Mouse (Mus musculus) liver, adult 2 months (tissue): ENCODE measurements at regions not wholly inside any gene's neighbourhood (a gene's known extent, or its start where the extent isn't known, plus 50 kb on each side); places are given as distances from the start of the nearest gene placed in this dataset.

Experiments
- DNase-seq: peaks from one replicate; pipeline ENCODE4 v3.0.0-alpha.2; 2011; ENCODE audit warnings: low read depth, low spot score; ENCODE audit errors: extremely low read depth
- H3K27ac ChIP-seq: fragments of 200-500 bp; replicated peaks from 2 replicates; pipeline ENCODE4 v1.5.1; 2012; ENCODE audit warnings: low read depth, mild to moderate bottlenecking, control low read depth, inconsistent platforms, low read length; ENCODE audit not compliant: insufficient read depth
- H3K27me3 ChIP-seq: fragments of 200-500 bp; 2 replicates; pipeline ENCODE4 v1.6.1; 2012; ENCODE audit warnings: mild to moderate bottlenecking, moderate library complexity, low read length, inconsistent platforms; ENCODE audit not compliant: control insufficient read depth, insufficient read depth
- H3K36me3 ChIP-seq: fragments of 200-500 bp; 2 replicates; pipeline ENCODE4 v1.6.1; 2012; ENCODE audit warnings: low read length, inconsistent platforms; ENCODE audit not compliant: control insufficient read depth, insufficient read depth
- H3K4me1 ChIP-seq: fragments of 200-500 bp; 2 replicates; pipeline ENCODE4 v1.6.1; 2011; ENCODE audit warnings: low read length; ENCODE audit not compliant: control insufficient read depth, insufficient read depth
- H3K4me3 ChIP-seq: fragments of 200-500 bp; 2 replicates; pipeline ENCODE4 v1.5.1; 2011; ENCODE audit warnings: low read depth, mild to moderate bottlenecking, control low read depth, low read length, moderate library complexity; ENCODE audit not compliant: insufficient read depth
- H3K79me2 ChIP-seq: fragments of 200-500 bp; 2 replicates; pipeline ENCODE4 v1.6.1; 2012; ENCODE audit warnings: inconsistent platforms, mild to moderate bottlenecking, low read length, moderate library complexity; ENCODE audit not compliant: control insufficient read depth, insufficient read depth
- H3K9ac ChIP-seq: fragments of 200-500 bp; 2 replicates; pipeline ENCODE4 v1.6.1; 2012; ENCODE audit warnings: low read depth, mild to moderate bottlenecking, control low read depth, inconsistent platforms, low read length
- CTCF ChIP-seq: fragments of 200-500 bp; IDR thresholded peaks from 2 replicates; pipeline ENCODE4 v1.5.1; 2011; ENCODE audit warnings: low read depth, low read length, control low read depth
- POLR2A ChIP-seq: fragments of 200-500 bp; IDR thresholded peaks from 2 replicates; pipeline ENCODE4 v1.6.1; 2011; ENCODE audit warnings: low read length, control low read depth; ENCODE audit not compliant: insufficient read depth; ENCODE audit errors: extremely low read depth
- WGBS: fragments of 180-500 bp; shearing (Covaris S2); methylation state at CpG from one replicate; pipeline ENCODE4 v1.1.7; 2018; 5-methylcytosine and 5-hydroxymethylcytosine counted together

DNA sequence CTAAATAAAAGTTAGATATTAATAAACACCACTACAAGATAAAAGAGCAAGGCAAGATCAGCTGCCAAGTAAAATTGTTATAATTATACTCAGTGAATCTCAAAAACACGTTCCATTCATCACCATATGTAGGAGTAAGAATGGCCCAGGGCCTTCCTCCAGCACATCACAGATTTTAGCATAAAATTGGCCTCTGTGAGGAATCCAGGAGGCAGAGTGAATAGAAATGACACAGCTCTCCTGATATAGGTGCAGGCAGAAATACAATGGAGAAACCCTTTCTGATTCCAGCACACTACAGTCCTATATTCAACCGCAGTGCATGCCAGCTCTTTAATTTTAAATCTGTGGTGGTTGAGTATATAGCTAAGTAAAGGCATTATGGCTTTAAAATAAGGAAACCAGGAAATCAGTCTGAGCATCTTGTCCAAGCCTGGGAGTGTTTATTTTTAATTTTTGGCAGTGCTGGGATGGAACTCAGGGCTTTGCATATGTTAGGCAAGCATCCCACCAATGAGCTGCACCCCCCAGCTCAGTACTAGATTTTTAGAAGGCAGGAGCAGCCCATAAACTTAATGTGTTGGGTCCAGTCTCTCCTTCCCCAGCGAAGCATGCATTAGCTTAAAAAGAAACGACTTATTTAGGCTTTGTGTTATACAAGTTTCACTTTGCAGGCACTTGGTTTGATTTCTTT lies 158.3 kb upstream of the Ptprz1 start:
- Histone ChIP-seq H3K4me3 (no peak overlapping the region), H3K9ac (no peak overlapping the region), H3K27me3 (no peaks in the 10 kb centered on the region), H3K79me2 (no peaks in the 10 kb centered on the region), H3K36me3 (no peaks in the 10 kb centered on the region), H3K4me1 (no peaks in the 10 kb centered on the region), H3K27ac (no peak overlapping the region)
- WGBS = 75% methylated on average over 4 of the region's 4 CpGs
- TF ChIP-seq POLR2A = no peak
- no peak for TF ChIP-seq CTCF
- no peak for DNase-seq

DNA sequence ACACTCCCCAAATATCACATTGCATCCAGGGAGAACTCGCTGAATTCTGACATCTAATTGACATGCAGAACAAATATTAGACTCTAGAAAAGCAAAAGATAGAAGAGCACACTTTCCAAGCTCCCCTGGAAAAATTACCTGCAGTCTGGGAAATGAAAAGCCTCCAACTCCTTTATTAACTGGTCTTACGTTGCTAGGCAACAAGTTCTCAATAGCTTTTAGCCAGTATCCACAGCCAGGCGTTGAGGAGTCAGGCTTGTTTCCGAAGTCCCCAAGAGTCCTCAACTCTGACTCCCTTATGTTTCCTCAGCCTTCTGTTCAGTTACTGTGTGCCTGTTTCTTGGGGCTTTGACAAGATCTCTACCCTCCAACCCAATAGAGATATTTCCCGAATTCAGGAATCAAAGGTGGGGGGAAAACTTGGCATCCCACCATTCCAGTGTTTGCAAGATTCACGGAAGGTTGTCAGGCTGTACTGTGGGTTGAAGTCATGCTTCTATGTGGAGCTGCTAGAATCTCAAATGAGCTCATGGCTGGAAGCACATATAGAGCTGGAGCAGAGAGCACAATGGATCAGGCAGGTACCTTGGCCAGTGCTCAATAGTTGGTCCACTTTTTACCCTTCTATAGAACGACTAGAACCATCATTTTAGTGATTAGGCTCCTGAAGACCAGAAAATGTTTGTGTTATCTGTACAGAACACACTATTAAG lies 159.0 kb upstream of the Ptprz1 start:
- Histone ChIP-seq H3K27ac (no peak overlapping the region), H3K36me3 (no peaks in the 10 kb centered on the region), H3K4me3 (no peak overlapping the region), H3K4me1 (no peaks in the 10 kb centered on the region), H3K27me3 (no peaks in the 10 kb centered on the region), H3K79me2 (no peaks in the 10 kb centered on the region), H3K9ac (no peak overlapping the region)
- TF ChIP-seq CTCF (no peak), POLR2A (no peak)
- 72% methylated on average over 7 of the region's 7 CpGs for WGBS
- DNase-seq = no peak

- Histone ChIP-seq H3K27ac (no peak overlapping the region), H3K79me2 (no peaks in the 10 kb centered on the region), H3K9ac (no peak overlapping the region), H3K4me3 (no peak overlapping the region), H3K4me1 (no peaks in the 10 kb centered on the region), H3K27me3 (no peaks in the 10 kb centered on the region), H3K36me3 (no peaks in the 10 kb centered on the region)
- no peak for DNase-seq
- TF ChIP-seq CTCF (no peak), POLR2A (no peak)
These were observed 177.1 kb upstream of the Ptprz1 start for GRCm38 (mm10) chr6:22698187-22698586.

GRCm38 (mm10) chr6:22688678-22689126 lies 186.6 kb upstream of the Ptprz1 start:
- H3K9ac ChIP-seq = no peak overlapping the region
- H3K36me3 ChIP-seq = no peaks in the 10 kb centered on the region
- WGBS = 76% methylated on average over 7 of the region's 7 CpGs
- no peaks in the 10 kb centered on the region for H3K79me2 ChIP-seq
- no peak for DNase-seq
- H3K4me3 ChIP-seq = no peak overlapping the region
- no peaks in the 10 kb centered on the region for H3K27me3 ChIP-seq
- TF ChIP-seq CTCF = no peak
- TF ChIP-seq POLR2A = no peak
- no peaks in the 10 kb centered on the region for H3K4me1 ChIP-seq
- H3K27ac ChIP-seq = no peak overlapping the region

- no peak for DNase-seq
- H3K27ac ChIP-seq = no peak overlapping the region
- no peak overlapping the region for H3K4me3 ChIP-seq
- H3K9ac ChIP-seq = no peak overlapping the region
- H3K27me3 ChIP-seq = no peaks in the 10 kb centered on the region
- TF ChIP-seq POLR2A = no peak
- no peak for TF ChIP-seq CTCF
- no peaks in the 10 kb centered on the region for H3K79me2 ChIP-seq
- no peaks in the 10 kb centered on the region for H3K4me1 ChIP-seq
- H3K36me3 ChIP-seq = no peaks in the 10 kb centered on the region
- WGBS = 60% methylated on average over 1 of the region's 1 CpGs
These were observed 200.7 kb upstream of the Ptprz1 start for GRCm38 (mm10) chr6:22674586-22674929.
